Mouse (Mus musculus) spleen, postnatal 10 days (tissue): ENCODE results near the gene Gm5089.

Source experiments
- DNase-seq, 2 experiments: peaks; one replicate each; pipeline ENCODE4 v3.0.0; 2021 to 2022; ENCODE audit warnings: low spot score in 2 of 2

Gm5089 gene

DNA sequence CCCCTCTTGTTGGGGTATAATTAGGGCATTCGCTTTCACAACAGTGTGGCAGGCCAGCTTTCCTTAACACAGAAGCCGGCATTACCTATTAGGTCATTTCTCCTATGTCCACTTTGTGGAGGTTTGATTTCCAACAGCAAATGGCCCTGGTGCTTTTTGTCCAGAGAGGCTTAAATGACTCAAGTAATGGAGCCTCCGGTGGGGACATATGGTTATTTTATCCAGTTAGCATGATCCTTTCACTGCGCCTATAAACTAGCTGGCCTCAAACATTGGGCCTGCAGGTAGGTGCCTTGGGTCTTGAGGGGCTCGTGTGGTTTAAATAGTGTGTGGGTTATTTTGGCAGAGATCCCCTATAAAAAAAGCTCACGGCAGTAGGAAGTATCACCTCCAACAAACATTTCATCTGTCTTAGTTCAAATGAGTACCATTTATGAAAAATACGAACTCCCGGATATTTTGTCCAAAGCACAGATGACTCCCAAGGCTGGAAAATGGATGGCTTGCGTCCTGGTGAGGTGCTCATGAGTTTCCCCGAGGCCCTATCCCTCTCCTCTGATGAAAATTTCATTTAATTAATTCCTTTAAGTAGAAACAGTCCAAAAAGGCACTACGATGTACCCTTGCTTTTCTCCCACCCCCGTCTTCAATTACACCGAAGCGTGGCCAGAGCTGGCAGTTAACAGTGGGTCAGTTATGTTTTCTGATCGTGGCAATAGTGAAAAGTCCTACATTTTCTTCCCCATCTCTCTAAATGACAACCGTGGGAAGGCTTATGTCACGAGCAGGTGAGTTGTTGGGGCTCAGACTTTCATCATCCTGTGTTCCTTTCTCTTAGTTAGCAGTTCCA lies 64.4 kb downstream of the Gm5089 start:
- no peak for DNase-seq

DNA sequence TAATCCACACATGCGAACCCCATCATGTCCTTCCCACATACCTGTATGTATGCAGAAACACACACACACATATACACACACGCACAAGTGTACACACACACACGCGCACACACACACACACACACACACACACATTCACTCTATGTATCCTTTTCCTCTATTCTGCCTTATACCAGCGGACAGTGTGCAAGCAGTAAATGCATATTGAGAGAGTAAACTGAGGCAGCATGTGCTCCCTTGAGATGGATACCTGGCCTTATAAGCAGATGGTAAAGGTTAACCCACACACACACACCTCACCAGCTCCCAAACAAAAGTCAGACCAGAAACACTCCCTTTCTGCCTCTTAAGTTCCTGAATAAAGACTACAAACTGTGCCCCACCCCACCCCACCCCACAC lies 65.2 kb downstream of the Gm5089 start:
- no peak for DNase-seq

DNA sequence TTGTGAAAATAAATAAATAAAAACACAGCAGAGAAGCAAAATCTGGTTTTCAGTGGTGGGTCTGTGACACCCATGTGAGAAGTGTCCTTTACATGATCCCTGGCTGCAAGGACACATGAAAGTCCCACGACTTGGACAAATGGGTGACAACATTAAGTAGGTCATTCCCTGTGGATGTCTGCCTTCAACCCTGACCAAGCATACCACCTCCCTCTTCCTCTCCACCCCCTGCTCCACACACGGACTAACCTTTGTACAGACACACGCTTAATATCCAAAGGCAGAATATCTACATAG lies 65.7 kb downstream of the Gm5089 start:
- DNase-seq, result no peak
